Mouse (Mus musculus): ENCODE results near the gene Plac1. TPM values are rescaled to one million over a fixed set of nuclear protein-coding genes. Genes with fewer than 3 reads are reported as not detected.

The Plac1 gene
- total and polyA plus RNA-seq, 2 experiments from 2014 or later: 1.9 TPM; not detected in 1

GRCm38 (mm10) chrX:53049196-53049595 is 190.7 kb downstream of the Plac1 start:
- Histone ChIP-seq H3K4me1 (ENCODE audit: control insufficient read depth, insufficient read depth) (peaks cover 23% of the 10 kb centered on the region; the same call in 1 of the 2 replicates), H3K4me2 (ENCODE audit: low read depth, low read length) (no peak overlapping the region), H3K9me3 (replicated peaks; ENCODE audit: control insufficient read depth, low read length) (no peaks in the 10 kb centered on the region), H3K9ac (replicated peaks; ENCODE audit: low read depth, low read length) (no peak overlapping the region), H3K36me3 (replicated peaks; ENCODE audit: control insufficient read depth, insufficient read depth, low read length) (peaks cover 5% of the 10 kb centered on the region), H3K4me3 (ENCODE audit: low read depth, low read length) (no peak overlapping the region), H3K27ac (ENCODE audit: low read depth) (no peak overlapping the region), H3K27me3 (ENCODE audit: control insufficient read depth, insufficient read depth, low read length) (no peaks in the 10 kb centered on the region)
- DNase-seq (ENCODE audit: low spot score) (no peak), ATAC-seq (ENCODE audit: insufficient read depth, low read depth) (no peak)
- 47% methylated on average over 4 of the region's 4 CpGs for WGBS
- TF ChIP-seq CTCF (IDR thresholded peaks at IDR 0.05; ENCODE audit: low read depth): no peak
- TF ChIP-seq EP300 (IDR thresholded peaks at IDR 0.05; ENCODE audit: low read depth): no peak

- TF ChIP-seq CTCF (IDR thresholded peaks at IDR 0.05; ENCODE audit: low read depth): no peak
- TF ChIP-seq EP300 (IDR thresholded peaks at IDR 0.05; ENCODE audit: low read depth): no peak
- no peak for ATAC-seq (ENCODE audit: insufficient read depth, low read depth)
- WGBS: 26% methylated on average over 2 of the region's 2 CpGs
Observed at GRCm38 (mm10) chrX:53046911-53047310, 193.0 kb downstream of the Plac1 start.

GRCm38 (mm10) chrX:53046033-53046432 is 193.9 kb downstream of the Plac1 start:
- Histone ChIP-seq H3K36me3 (replicated peaks; ENCODE audit: control insufficient read depth, insufficient read depth, low read length) (no peaks in the 10 kb centered on the region), H3K27ac (ENCODE audit: low read depth) (peak overlapping the region; percentile 54), H3K9ac (replicated peaks; ENCODE audit: low read depth, low read length) (no peak overlapping the region), H3K4me1 (ENCODE audit: control insufficient read depth, insufficient read depth) (peaks cover 20% of the 10 kb centered on the region; the same call in 1 of the 2 replicates), H3K4me2 (ENCODE audit: low read depth, low read length) (no peak overlapping the region), H3K27me3 (ENCODE audit: control insufficient read depth, insufficient read depth, low read length) (no peaks in the 10 kb centered on the region), H3K9me3 (replicated peaks; ENCODE audit: control insufficient read depth, low read length) (no peaks in the 10 kb centered on the region), H3K4me3 (ENCODE audit: low read depth, low read length) (no peak overlapping the region)
- whole genome bisulfite sequencing: 59% methylated on average over 4 of the region's 4 CpGs
- DNase-seq (ENCODE audit: low spot score): no peak
- ATAC-seq (ENCODE audit: insufficient read depth, low read depth): no peak; the same call in 1 of the 2 replicates
- TF ChIP-seq CTCF (IDR thresholded peaks at IDR 0.05; ENCODE audit: low read depth) (no peak), EP300 (IDR thresholded peaks at IDR 0.05; ENCODE audit: low read depth) (no peak)

More at GRCm38 (mm10) chrX:53046911-53047310, 193.0 kb downstream of the Plac1 start:
- H3K27ac ChIP-seq (ENCODE audit: low read depth): 0 out of 2 replicates have a peak overlapping the region, but pooled peaks have one; percentile 54
- no peaks in the 10 kb centered on the region for H3K27me3 ChIP-seq (ENCODE audit: control insufficient read depth, insufficient read depth, low read length)
- no peaks in the 10 kb centered on the region for H3K36me3 ChIP-seq (replicated peaks; ENCODE audit: control insufficient read depth, insufficient read depth, low read length)
- H3K9me3 ChIP-seq (replicated peaks; ENCODE audit: control insufficient read depth, low read length): no peaks in the 10 kb centered on the region
- H3K9ac ChIP-seq (replicated peaks; ENCODE audit: low read depth, low read length): no peak overlapping the region
- DNase-seq (ENCODE audit: low spot score): no peak
- H3K4me3 ChIP-seq (ENCODE audit: low read depth, low read length): no peak overlapping the region
- H3K4me2 ChIP-seq (ENCODE audit: low read depth, low read length): no peak overlapping the region
- peaks cover 20% of the 10 kb centered on the region; the same call in 1 of the 2 replicates for H3K4me1 ChIP-seq (ENCODE audit: control insufficient read depth, insufficient read depth)

- H3K36me3 ChIP-seq (replicated peaks; ENCODE audit: control insufficient read depth, insufficient read depth, low read length): no peaks in the 10 kb centered on the region
- H3K27ac ChIP-seq (ENCODE audit: low read depth): peak overlapping the region; percentile 54
- no peak overlapping the region for H3K4me3 ChIP-seq (ENCODE audit: low read depth, low read length)
- no peaks in the 10 kb centered on the region for H3K9me3 ChIP-seq (replicated peaks; ENCODE audit: control insufficient read depth, low read length)
- TF ChIP-seq EP300 (IDR thresholded peaks at IDR 0.05; ENCODE audit: low read depth): no peak; the same call in 1 of the 2 replicates
- TF ChIP-seq CTCF (IDR thresholded peaks at IDR 0.05; ENCODE audit: low read depth): no peak
- H3K27me3 ChIP-seq (ENCODE audit: control insufficient read depth, insufficient read depth, low read length): no peaks in the 10 kb centered on the region
- 23% methylated on average over 10 of the region's 10 CpGs for WGBS
- no peak overlapping the region for H3K4me2 ChIP-seq (ENCODE audit: low read depth, low read length)
- DNase-seq (ENCODE audit: low spot score) (no peak), ATAC-seq (ENCODE audit: insufficient read depth, low read depth) (peak; percentile 66; the same call in 1 of the 2 replicates)
- H3K4me1 ChIP-seq (ENCODE audit: control insufficient read depth, insufficient read depth): peaks cover 20% of the 10 kb centered on the region; the same call in 1 of the 2 replicates
- H3K9ac ChIP-seq (replicated peaks; ENCODE audit: low read depth, low read length): no peak overlapping the region
Observed at GRCm38 (mm10) chrX:53045187-53045903, 194.6 kb downstream of the Plac1 start.

- ATAC-seq (ENCODE audit: insufficient read depth, low read depth) (no peak), DNase-seq (ENCODE audit: low spot score) (no peak)
- H3K27me3 ChIP-seq (ENCODE audit: control insufficient read depth, insufficient read depth, low read length): no peaks in the 10 kb centered on the region
- H3K9me3 ChIP-seq (replicated peaks; ENCODE audit: control insufficient read depth, low read length): no peaks in the 10 kb centered on the region
- no peak overlapping the region for H3K4me2 ChIP-seq (ENCODE audit: low read depth, low read length)
- no peak overlapping the region for H3K27ac ChIP-seq (ENCODE audit: low read depth)
- H3K4me1 ChIP-seq (ENCODE audit: control insufficient read depth, insufficient read depth): peaks cover 10% of the 10 kb centered on the region; the same call in 1 of the 2 replicates
- H3K36me3 ChIP-seq (replicated peaks; ENCODE audit: control insufficient read depth, insufficient read depth, low read length): no peaks in the 10 kb centered on the region
- 86% methylated on average over 6 of the region's 6 CpGs for WGBS
- TF ChIP-seq CTCF (IDR thresholded peaks at IDR 0.05; ENCODE audit: low read depth): no peak
- TF ChIP-seq EP300 (IDR thresholded peaks at IDR 0.05; ENCODE audit: low read depth): no peak
- H3K4me3 ChIP-seq (ENCODE audit: low read depth, low read length): no peak overlapping the region
- no peak overlapping the region for H3K9ac ChIP-seq (replicated peaks; ENCODE audit: low read depth, low read length)
Observed at GRCm38 (mm10) chrX:53041006-53041405, 198.9 kb downstream of the Plac1 start.

Measured in heart, postnatal 0 days (tissue).